Mouse (Mus musculus) testis, adult 2 months (tissue): Measurements from ENCODE around the gene Rgs5.

Experiments
- CTCF ChIP-seq: fragments of 200-500 bp; IDR thresholded peaks from 2 replicates; pipeline ENCODE4 v1.5.1; 2012; ENCODE audit warnings: low read depth, mild to moderate bottlenecking, inconsistent platforms, low read length, moderate library complexity; ENCODE audit not compliant: control insufficient read depth, insufficient read depth, insufficient replicate concordance
- POLR2A ChIP-seq: fragments of 200-500 bp; IDR thresholded peaks from 2 replicates; pipeline ENCODE4 v1.6.1; 2012; ENCODE audit warnings: low read depth, mild to moderate bottlenecking, inconsistent platforms, low read length, moderate library complexity; ENCODE audit not compliant: control insufficient read depth

DNA sequence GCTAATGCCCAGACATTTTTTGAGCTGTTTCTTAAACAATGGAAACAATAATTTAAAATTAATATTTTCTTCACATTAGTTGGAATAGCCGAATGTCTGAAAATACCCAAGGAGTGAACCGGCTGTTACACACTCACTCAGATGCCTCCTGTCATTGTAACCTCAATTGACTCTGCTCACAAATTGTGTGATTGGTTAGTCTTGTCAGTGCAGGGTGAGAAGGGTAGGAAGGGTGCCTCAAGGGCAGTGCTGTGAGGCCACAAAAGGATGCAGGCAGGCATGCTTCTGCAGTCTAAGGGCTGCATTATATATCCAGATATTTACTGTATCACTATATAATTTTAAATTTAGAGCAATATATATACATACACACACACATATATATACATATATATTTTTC is 37.7 kb downstream of the Rgs5 start:
- TF ChIP-seq POLR2A (no peak), CTCF (no peak)
